Mouse (Mus musculus) embryonic fibroblast, embryonic 13.5 days (primary cell): ENCODE data around the gene Sspn.

ENCODE experiments used
- CTCF ChIP-seq: IDR thresholded peaks from 2 replicates; pipeline ENCODE4 v1.5.1; 2011; ENCODE audit warnings: mild to moderate bottlenecking, control low read depth, low read length, moderate library complexity, borderline replicate concordance; ENCODE audit not compliant: insufficient read depth
- POLR2A ChIP-seq: IDR thresholded peaks from 2 replicates; pipeline ENCODE4 v1.6.1; 2011; ENCODE audit warnings: low read depth, mild to moderate bottlenecking, control low read depth, low read length, moderate library complexity

DNA sequence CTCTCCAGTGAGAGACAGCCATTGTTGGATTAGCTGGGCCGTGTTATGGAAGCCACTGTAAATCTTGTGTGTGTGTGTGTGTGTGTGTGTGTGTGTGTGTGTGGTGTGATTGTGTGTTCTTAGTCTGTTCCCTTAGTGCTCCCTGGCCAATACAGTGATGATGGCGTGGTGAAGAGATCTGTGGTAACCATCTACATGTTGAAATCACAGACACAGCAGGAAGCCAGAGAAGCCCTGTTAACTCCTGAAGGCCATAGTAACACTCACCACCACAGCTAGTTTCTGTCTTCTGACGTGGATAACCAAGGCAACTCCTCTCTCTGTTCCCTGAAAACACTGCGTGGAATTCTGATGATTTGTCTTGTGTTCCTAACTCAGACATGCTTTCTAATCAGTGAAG lies 40.7 kb downstream of the Sspn start:
- TF ChIP-seq POLR2A (no peak), CTCF (no peak)
